Mouse (Mus musculus): ENCODE measurements at regions not wholly inside any gene's neighbourhood (a gene's known extent, or its start where the extent isn't known, plus 50 kb on each side); places are given as distances from the start of the nearest gene placed in this dataset.
"Not testable (repeated sequence)": the region's sequence is repeated elsewhere in the genome, so short reads cannot be mapped to it uniquely, and the experiment has no call there.

DNA sequence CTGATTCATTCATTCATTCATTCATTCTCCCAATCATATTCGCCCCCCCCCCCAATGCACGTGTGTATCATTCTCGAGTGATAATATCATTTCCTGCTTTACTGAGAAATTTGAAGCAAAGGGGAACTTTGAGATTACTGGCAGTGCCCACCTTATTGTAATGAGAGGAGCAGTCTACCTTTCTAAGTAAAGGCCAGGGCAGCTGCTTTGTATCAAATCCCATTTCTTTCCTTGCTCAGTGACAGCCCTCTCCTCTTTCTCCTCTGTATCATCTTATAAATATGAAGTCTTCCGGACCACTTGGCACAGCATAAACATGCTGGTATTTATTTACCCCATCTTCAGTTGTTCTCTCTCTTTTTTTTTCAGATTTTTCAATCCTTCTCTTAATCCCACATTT lies 139.1 kb upstream of the Tacstd2 start:
- H3K9ac ChIP-seq (ENCODE audit: insufficient read depth, low read depth); H3K4me2 ChIP-seq (ENCODE audit: insufficient read depth, low read depth, poor library complexity, severe bottlenecking); H3K9me3 ChIP-seq (replicated peaks; ENCODE audit: low read length); DNase-seq (ENCODE audit: extremely low read depth); H3K27ac ChIP-seq (ENCODE audit: insufficient read depth, low read depth); H3K4me1 ChIP-seq (ENCODE audit: control insufficient read depth in 1 of 2, insufficient read depth in 2 of 2); in situ Hi-C loops (cut with MboI; ENCODE audit: low pct_ligation_motif_present, low pct_unique_long_range_greater_than_20kb, low sequenced_read_pairs); H3K79me2 ChIP-seq (replicated peaks; ENCODE audit: control insufficient read depth, extremely low read depth, insufficient read depth, poor library complexity, severe bottlenecking); H3K36me3 ChIP-seq (replicated peaks in 1 of 2; ENCODE audit: control insufficient read depth in 1 of 2, insufficient read depth in 1 of 2, low read length in 1 of 2); H3K27me3 ChIP-seq (replicated peaks); dilution Hi-C loops (cut with MboI; ENCODE audit: extremely low pct_ligation_motif_present, extremely low pct_unique_long_range_greater_than_20kb, low sequenced_read_pairs); H3K4me3 ChIP-seq (replicated peaks in 1 of 3; ENCODE audit: low read depth in 2 of 3, low read length in 2 of 3, poor library complexity in 1 of 3): not testable (repeated sequence)

DNA sequence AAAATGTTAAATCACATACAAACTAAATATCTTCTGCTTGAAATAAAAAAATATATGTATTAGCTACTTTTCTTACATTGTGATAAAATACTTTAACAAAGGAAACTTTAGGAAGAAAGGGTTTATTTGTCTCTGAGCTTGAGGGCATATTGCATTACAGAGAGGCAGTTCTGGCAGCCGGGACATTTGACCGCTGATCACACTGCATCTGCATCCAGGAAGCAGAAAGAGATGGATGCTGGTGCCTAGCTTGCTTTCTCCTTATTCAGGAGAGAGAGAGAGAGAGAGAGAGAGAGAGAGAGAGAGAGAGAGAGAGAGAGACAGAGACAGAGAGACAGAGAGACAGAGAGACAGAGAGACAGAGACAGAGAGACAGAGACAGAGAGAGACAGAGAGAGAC lies 137.7 kb upstream of the Tacstd2 start:
- in situ Hi-C loops (cut with MboI; ENCODE audit: low pct_ligation_motif_present, low pct_unique_long_range_greater_than_20kb, low sequenced_read_pairs); H3K4me3 ChIP-seq (replicated peaks in 1 of 3; ENCODE audit: low read depth in 2 of 3, low read length in 2 of 3, poor library complexity in 1 of 3); H3K27ac ChIP-seq (ENCODE audit: insufficient read depth, low read depth); H3K9ac ChIP-seq (ENCODE audit: insufficient read depth, low read depth); H3K36me3 ChIP-seq (replicated peaks in 1 of 2; ENCODE audit: control insufficient read depth in 1 of 2, insufficient read depth in 1 of 2, low read length in 1 of 2); H3K4me1 ChIP-seq (ENCODE audit: control insufficient read depth in 1 of 2, insufficient read depth in 2 of 2); H3K9me3 ChIP-seq (replicated peaks; ENCODE audit: low read length); H3K79me2 ChIP-seq (replicated peaks; ENCODE audit: control insufficient read depth, extremely low read depth, insufficient read depth, poor library complexity, severe bottlenecking); H3K4me2 ChIP-seq (ENCODE audit: insufficient read depth, low read depth, poor library complexity, severe bottlenecking); dilution Hi-C loops (cut with MboI; ENCODE audit: extremely low pct_ligation_motif_present, extremely low pct_unique_long_range_greater_than_20kb, low sequenced_read_pairs); H3K27me3 ChIP-seq (replicated peaks); DNase-seq (ENCODE audit: extremely low read depth): not testable (repeated sequence)

DNA sequence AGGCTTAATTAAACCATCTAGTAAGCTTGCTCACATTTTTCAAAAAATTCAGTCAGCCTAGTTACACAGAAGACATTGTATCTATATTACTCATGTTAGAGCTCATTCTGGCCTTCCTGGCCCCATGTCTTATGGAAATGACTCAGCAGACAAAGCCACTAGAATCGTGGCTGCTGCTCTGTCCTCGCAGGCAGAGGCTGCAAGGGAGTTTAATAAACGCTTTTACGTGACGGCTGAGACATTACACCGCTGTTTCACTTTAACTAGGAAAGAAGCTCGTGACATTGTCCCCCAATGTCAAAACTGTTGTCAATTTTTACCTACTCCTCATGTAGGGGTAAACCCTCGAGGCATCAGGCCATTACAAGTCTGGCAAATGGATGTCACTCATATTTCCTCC lies 132.5 kb upstream of the Tacstd2 start:
- H3K4me1 ChIP-seq (ENCODE audit: control insufficient read depth in 1 of 2, insufficient read depth in 2 of 2); H3K36me3 ChIP-seq (replicated peaks in 1 of 2; ENCODE audit: control insufficient read depth in 1 of 2, insufficient read depth in 1 of 2, low read length in 1 of 2); dilution Hi-C loops (cut with MboI; ENCODE audit: extremely low pct_ligation_motif_present, extremely low pct_unique_long_range_greater_than_20kb, low sequenced_read_pairs); in situ Hi-C loops (cut with MboI; ENCODE audit: low pct_ligation_motif_present, low pct_unique_long_range_greater_than_20kb, low sequenced_read_pairs); H3K79me2 ChIP-seq (replicated peaks; ENCODE audit: control insufficient read depth, extremely low read depth, insufficient read depth, poor library complexity, severe bottlenecking); H3K27ac ChIP-seq (ENCODE audit: insufficient read depth, low read depth); H3K27me3 ChIP-seq (replicated peaks); H3K4me3 ChIP-seq (replicated peaks in 1 of 3; ENCODE audit: low read depth in 2 of 3, low read length in 2 of 3, poor library complexity in 1 of 3); H3K9ac ChIP-seq (ENCODE audit: insufficient read depth, low read depth); H3K9me3 ChIP-seq (replicated peaks; ENCODE audit: low read length): not testable (repeated sequence)
- TF ChIP-seq MAX (IDR thresholded peaks at IDR 0.05; ENCODE audit: low read length): 0 out of 2 replicates have a peak, but pooled peaks have one; percentile 23
- TF ChIP-seq IRF4 (IDR thresholded peaks at IDR 0.05; ENCODE audit: low read depth, low read length): peak; percentile 72
- peak; percentile 25; the same call in 1 of the 2 replicates for TF ChIP-seq ETS1 (conservative IDR thresholded peaks at IDR 0.05; ENCODE audit: low read depth, low read length)
- TF ChIP-seq EP300 (IDR thresholded peaks at IDR 0.05; ENCODE audit: low read length): peak; percentile 50
- peak; percentile 54 for TF ChIP-seq BHLHE40 (IDR thresholded peaks at IDR 0.05; ENCODE audit: low read depth, low read length)
- peak; percentile 50; the same call in 1 of the 2 replicates for TF ChIP-seq JUND (conservative IDR thresholded peaks at IDR 0.05; ENCODE audit: low read depth, low read length)
- H3K4me2 ChIP-seq (ENCODE audit: insufficient read depth, low read depth, poor library complexity, severe bottlenecking): peak overlapping the region; percentile 1; the same call in 1 of the 2 replicates
- peak; percentile 51 for DNase-seq (ENCODE audit: extremely low read depth)

DNA sequence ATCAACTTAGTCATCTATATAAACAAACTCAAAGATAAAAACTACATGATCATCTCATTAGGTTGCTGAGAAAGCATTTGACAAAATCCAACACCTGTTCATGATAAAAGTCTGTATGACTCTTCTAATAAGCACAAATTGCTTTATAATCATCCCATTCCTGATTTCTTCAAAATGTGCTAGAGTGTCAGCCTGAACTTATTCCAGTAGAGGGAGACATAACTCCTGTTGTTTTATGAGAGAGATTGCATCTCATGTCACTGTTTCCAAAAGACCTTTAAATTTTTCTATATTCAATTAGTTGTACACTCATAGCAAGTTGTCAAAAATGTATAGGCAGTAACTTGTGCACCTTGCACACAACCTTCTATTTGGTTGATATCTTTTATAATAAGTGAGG lies 96.0 kb upstream of the Tacstd2 start:
- Histone ChIP-seq H3K27me3 (replicated peaks) (no peaks in the 10 kb centered on the region), H3K4me2 (ENCODE audit: insufficient read depth, low read depth, poor library complexity, severe bottlenecking) (no peak overlapping the region), H3K79me2 (replicated peaks; ENCODE audit: control insufficient read depth, extremely low read depth, insufficient read depth, poor library complexity, severe bottlenecking) (no peaks in the 10 kb centered on the region), H3K9me3 (replicated peaks; ENCODE audit: low read length) (no peaks in the 10 kb centered on the region), H3K9ac (ENCODE audit: insufficient read depth, low read depth) (no peak overlapping the region), H3K27ac (ENCODE audit: insufficient read depth, low read depth) (no peak overlapping the region), H3K4me1 (ENCODE audit: control insufficient read depth in 1 of 2, insufficient read depth in 2 of 2) (peaks cover 0 to 4% of the 10 kb centered on the region in 2 experiments; a peak in 1 of 4 replicates), H3K36me3 (replicated peaks in 1 of 2; ENCODE audit: control insufficient read depth in 1 of 2, insufficient read depth in 1 of 2, low read length in 1 of 2) (no peaks in the 10 kb centered on the region), H3K4me3 (replicated peaks in 1 of 3; ENCODE audit: low read depth in 2 of 3, low read length in 2 of 3, poor library complexity in 1 of 3) (no peak overlapping the region)
- in situ Hi-C loops (cut with MboI; ENCODE audit: low pct_ligation_motif_present, low pct_unique_long_range_greater_than_20kb, low sequenced_read_pairs): no loop called here
- peak; percentile 20 for DNase-seq (ENCODE audit: extremely low read depth)
- TF ChIP-seq CTCF (conservative IDR thresholded peaks at IDR 0.05 in 1 of 2, IDR thresholded peaks at IDR 0.05 in 1 of 2; ENCODE audit: low read depth in 2 of 2, low read length in 2 of 2): peak in 1 of 2 experiments; percentile 65; a peak in 3 of 4 replicates
- no peak for TF ChIP-seq MEF2A (IDR thresholded peaks at IDR 0.05; ENCODE audit: borderline replicate concordance, low read depth, low read length)
- peak; percentile 66 for TF ChIP-seq RAD21 (IDR thresholded peaks at IDR 0.05; ENCODE audit: low read depth, low read length)
- peak; percentile 52 for TF ChIP-seq SMC3 (IDR thresholded peaks at IDR 0.05; ENCODE audit: low read depth, low read length)
- dilution Hi-C loops (cut with MboI; ENCODE audit: extremely low pct_ligation_motif_present, extremely low pct_unique_long_range_greater_than_20kb, low sequenced_read_pairs): no loop called here

Measured in CH12.LX (cell line).